Mouse (Mus musculus): Measurements from ENCODE around the gene Atox1.

The Atox1 gene

GRCm38 (mm10) chr11:55464707-55465106, 3.7 kb upstream of the Atox1 start:
- no peak for TF ChIP-seq GATA4 (IDR thresholded peaks at IDR 0.05; ENCODE audit: insufficient replicate concordance, low read length)

GRCm38 (mm10) chr11:55462149-55462548, 1.1 kb upstream of the Atox1 start:
- TF ChIP-seq GATA4 (IDR thresholded peaks at IDR 0.05; ENCODE audit: insufficient replicate concordance, low read length) = no peak

- no peak for TF ChIP-seq GATA4 (IDR thresholded peaks at IDR 0.05; ENCODE audit: insufficient replicate concordance, low read length)
Observed at GRCm38 (mm10) chr11:55460559-55461018, 450 bp downstream of the Atox1 start.

GRCm38 (mm10) chr11:55459850-55460558, 1.0 kb downstream of the Atox1 start:
- no peak for TF ChIP-seq GATA4 (IDR thresholded peaks at IDR 0.05; ENCODE audit: insufficient replicate concordance, low read length)

- no peak for TF ChIP-seq GATA4 (IDR thresholded peaks at IDR 0.05; ENCODE audit: insufficient replicate concordance, low read length)
Observed at GRCm38 (mm10) chr11:55458501-55458900, 2.5 kb downstream of the Atox1 start.

- peak; percentile 67; the same call in 1 of the 2 replicates for TF ChIP-seq GATA4 (IDR thresholded peaks at IDR 0.05; ENCODE audit: insufficient replicate concordance, low read length)
Observed at GRCm38 (mm10) chr11:55455166-55455565, 5.9 kb downstream of the Atox1 start.

- no peak for TF ChIP-seq GATA4 (IDR thresholded peaks at IDR 0.05; ENCODE audit: insufficient replicate concordance, low read length)
Observed at GRCm38 (mm10) chr11:55453640-55454039, 7.4 kb downstream of the Atox1 start.

GRCm38 (mm10) chr11:55450311-55450710, 10.7 kb downstream of the Atox1 start:
- TF ChIP-seq GATA4 (IDR thresholded peaks at IDR 0.05; ENCODE audit: insufficient replicate concordance, low read length) = no peak

- TF ChIP-seq GATA4 (IDR thresholded peaks at IDR 0.05; ENCODE audit: insufficient replicate concordance, low read length) = peak; percentile 29; the same call in 1 of the 2 replicates
Observed at GRCm38 (mm10) chr11:55449531-55449930, 11.5 kb downstream of the Atox1 start.

GRCm38 (mm10) chr11:55446579-55446978, 14.5 kb downstream of the Atox1 start:
- TF ChIP-seq GATA4 (IDR thresholded peaks at IDR 0.05; ENCODE audit: insufficient replicate concordance, low read length) = no peak

- no peak for TF ChIP-seq GATA4 (IDR thresholded peaks at IDR 0.05; ENCODE audit: insufficient replicate concordance, low read length)
Observed at GRCm38 (mm10) chr11:55444772-55445171, 16.3 kb downstream of the Atox1 start.

GRCm38 (mm10) chr11:55439718-55440117, 21.3 kb downstream of the Atox1 start:
- TF ChIP-seq GATA4 (IDR thresholded peaks at IDR 0.05; ENCODE audit: insufficient replicate concordance, low read length) = no peak

GRCm38 (mm10) chr11:55438031-55438430, 23.0 kb downstream of the Atox1 start:
- TF ChIP-seq GATA4 (IDR thresholded peaks at IDR 0.05; ENCODE audit: insufficient replicate concordance, low read length) = no peak

- TF ChIP-seq GATA4 (IDR thresholded peaks at IDR 0.05; ENCODE audit: insufficient replicate concordance, low read length) = no peak
Observed at GRCm38 (mm10) chr11:55436089-55436488, 24.9 kb downstream of the Atox1 start.

GRCm38 (mm10) chr11:55432981-55433380, 28.1 kb downstream of the Atox1 start:
- no peak for TF ChIP-seq GATA4 (IDR thresholded peaks at IDR 0.05; ENCODE audit: insufficient replicate concordance, low read length)

GRCm38 (mm10) chr11:55429973-55430372, 31.1 kb downstream of the Atox1 start:
- no peak for TF ChIP-seq GATA4 (IDR thresholded peaks at IDR 0.05; ENCODE audit: insufficient replicate concordance, low read length)
